Mouse (Mus musculus) urinary bladder, adult 18-20 months (tissue): Measurements from ENCODE around the gene Sap30l.
"Not testable (repeated sequence)": the region's sequence is repeated elsewhere in the genome, so short reads cannot be mapped to it uniquely, and the experiment has no call there.

Experiments used
- DNase-seq, 2 experiments: peaks; one replicate each; pipeline ENCODE4 v3.0.0; 2022; ENCODE audit warnings: low spot score in 2 of 2, mixed read lengths in 2 of 2

The Sap30l gene

GRCm38 (mm10) chr11:57831281-57831781 is 29.9 kb downstream of the Sap30l start:
- DNase-seq = no peak

- DNase-seq = no peak
Measured at GRCm38 (mm10) chr11:57831861-57832260, 30.4 kb downstream of the Sap30l start.

- DNase-seq = no peak
Measured at GRCm38 (mm10) chr11:57832552-57833201, 31.2 kb downstream of the Sap30l start, which contains the start of gene Hand1. Gene Hand1 (minus strand): TSS chr11:57832818.

GRCm38 (mm10) chr11:57833296-57833977 is 32.0 kb downstream of the Sap30l start:
- DNase-seq = no peak

- DNase-seq = no peak
Measured at GRCm38 (mm10) chr11:57834031-57834430, 32.6 kb downstream of the Sap30l start.

- no peak for DNase-seq
Measured at GRCm38 (mm10) chr11:57835331-57835730, 33.9 kb downstream of the Sap30l start.

GRCm38 (mm10) chr11:57835931-57836330 is 34.5 kb downstream of the Sap30l start:
- no peak for DNase-seq

- DNase-seq = no peak
Measured at GRCm38 (mm10) chr11:57836401-57836800, 35.0 kb downstream of the Sap30l start.

- no peak for DNase-seq
Measured at GRCm38 (mm10) chr11:57836872-57837680, 35.6 kb downstream of the Sap30l start.

- no peak for DNase-seq
Measured at GRCm38 (mm10) chr11:57837861-57838680, 36.6 kb downstream of the Sap30l start.

GRCm38 (mm10) chr11:57840986-57841385 is 39.5 kb downstream of the Sap30l start:
- DNase-seq = no peak

- DNase-seq = no peak
Measured at GRCm38 (mm10) chr11:57841391-57841790, 40.0 kb downstream of the Sap30l start.

GRCm38 (mm10) chr11:57846421-57847363 is 45.3 kb downstream of the Sap30l start:
- DNase-seq = not testable (repeated sequence)

- DNase-seq = no peak
Measured at GRCm38 (mm10) chr11:57847396-57847795, 46.0 kb downstream of the Sap30l start.

GRCm38 (mm10) chr11:57850298-57850697 is 48.9 kb downstream of the Sap30l start:
- no peak for DNase-seq

- DNase-seq = no peak
Measured at GRCm38 (mm10) chr11:57850931-57851330, 49.5 kb downstream of the Sap30l start.

- DNase-seq = no peak
Measured at GRCm38 (mm10) chr11:57853571-57853970, 52.1 kb downstream of the Sap30l start.

- peak in 1 of 2 experiments; percentile 18 for DNase-seq
Measured at GRCm38 (mm10) chr11:57857709-57858108, 56.3 kb downstream of the Sap30l start.
